Mouse (Mus musculus) cerebellum, postnatal 36 days (tissue): ENCODE measurements around the gene Sigirr.

Experiments
- DNase-seq, 2 experiments: peaks; one replicate each; pipeline ENCODE4 v3.0.0; 2021 to 2022; ENCODE audit warnings: mixed read lengths in 2 of 2

Sigirr gene

DNA sequence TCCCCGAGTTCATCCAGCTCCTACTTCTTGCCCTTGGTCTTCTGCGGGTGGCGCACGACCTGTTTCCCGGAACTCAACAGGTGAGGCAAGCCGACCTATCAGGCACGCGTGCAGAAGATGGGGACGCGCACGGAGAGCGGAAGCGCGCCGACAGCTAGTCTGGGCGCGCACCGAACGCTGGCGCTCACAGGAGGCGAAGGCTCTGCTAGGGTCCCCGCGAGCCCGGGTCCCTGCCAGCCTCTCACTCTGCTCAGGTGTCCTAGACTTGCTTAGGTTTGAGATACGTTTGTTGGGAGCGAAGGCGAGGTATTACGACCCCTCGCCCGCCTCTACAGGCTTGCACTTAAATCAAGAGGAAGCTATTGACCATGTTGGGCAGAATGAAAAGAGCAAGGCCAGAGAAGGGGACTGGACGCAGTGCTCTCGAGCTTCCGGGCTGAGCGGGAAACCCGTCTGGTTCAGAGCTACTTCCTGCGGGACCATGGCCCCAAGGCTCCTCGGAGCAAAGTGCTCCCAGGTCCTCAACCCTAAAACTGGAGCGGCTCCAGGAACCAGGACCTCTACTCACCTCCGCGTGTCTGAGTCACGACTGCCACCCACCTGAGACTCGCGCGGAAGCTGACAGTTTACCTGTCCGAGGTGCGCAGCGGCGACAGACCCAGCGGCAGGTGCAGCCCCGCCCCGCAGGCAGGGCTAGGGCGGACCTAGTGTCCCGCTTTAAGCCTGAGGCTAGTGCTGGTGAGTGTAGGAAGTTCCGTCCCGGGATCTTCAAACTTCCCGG, at the start of gene Sigirr:
Gene Sigirr, minus strand, starts transcription at position 662 of the 781 bp plus-strand sequence.
- DNase-seq, result peak; percentile 25 to 35

DNA sequence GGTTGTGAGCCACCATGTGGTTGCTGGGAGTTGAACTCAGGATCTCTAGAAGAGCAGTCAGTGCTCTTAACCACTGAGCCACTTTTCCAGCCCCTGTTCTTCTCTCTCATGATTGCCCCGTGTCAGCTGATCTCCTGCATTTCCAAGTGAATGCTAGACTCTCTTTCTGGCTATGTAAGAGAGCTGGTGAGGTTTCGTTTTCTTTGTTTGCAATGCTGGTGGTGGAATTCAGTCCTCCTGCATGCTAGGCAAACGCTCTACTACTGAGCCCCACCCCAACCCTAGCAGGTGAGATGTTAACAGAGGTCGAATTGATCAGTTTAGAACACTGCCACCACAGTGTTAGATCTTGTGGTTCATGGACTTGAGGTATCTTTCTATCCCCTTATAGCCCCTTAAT, 48.3 kb upstream of the Sigirr start:
- DNase-seq, result no peak

DNA sequence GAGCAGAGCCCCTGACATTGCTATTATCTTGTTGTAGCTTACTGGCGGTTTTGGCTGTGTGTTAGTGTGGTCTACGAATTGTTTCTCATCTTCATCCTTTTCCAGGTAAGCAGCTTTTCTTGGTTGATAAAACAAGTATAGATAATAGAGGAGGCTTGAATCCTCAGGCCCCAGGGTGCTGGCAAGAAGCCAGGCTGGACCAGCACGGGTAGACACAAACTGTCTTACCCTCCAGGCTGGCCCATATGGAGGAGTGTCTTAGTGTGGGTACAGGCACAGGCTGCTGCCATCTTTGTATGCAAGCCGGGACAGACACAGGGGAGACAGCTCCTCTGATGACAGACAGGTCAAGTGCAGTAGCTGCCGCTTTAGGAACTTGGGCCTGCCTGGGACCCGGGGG, 46.7 kb upstream of the Sigirr start:
- DNase-seq, result peak; percentile 47 to 60

DNA sequence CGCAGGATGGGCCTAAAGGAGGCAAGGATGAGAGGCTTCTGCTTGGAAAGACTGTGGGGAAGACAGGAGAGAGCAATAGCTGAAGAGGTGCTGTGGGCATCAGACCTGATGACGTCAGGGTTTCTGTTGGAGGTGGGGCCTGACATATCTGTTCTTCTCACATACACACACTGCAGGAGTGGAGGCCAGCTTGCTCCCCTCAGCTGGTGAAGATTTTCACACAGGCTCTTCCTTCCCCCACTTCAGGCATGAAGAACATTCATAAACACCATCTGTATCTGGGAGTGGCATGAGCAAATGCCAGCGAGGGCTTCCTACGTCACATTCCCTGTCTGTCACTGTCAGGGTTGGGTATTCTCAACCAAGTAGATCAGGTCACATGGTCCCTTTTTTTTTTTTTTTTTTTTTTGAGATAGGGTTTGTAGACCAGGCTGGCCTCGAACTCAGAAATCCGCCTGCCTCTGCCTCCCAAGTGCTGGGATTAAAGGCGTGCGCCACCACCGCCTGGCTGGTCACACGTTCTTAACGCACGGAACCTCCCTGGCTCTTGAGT, 45.7 kb upstream of the Sigirr start:
- DNase-seq, result no peak

DNA sequence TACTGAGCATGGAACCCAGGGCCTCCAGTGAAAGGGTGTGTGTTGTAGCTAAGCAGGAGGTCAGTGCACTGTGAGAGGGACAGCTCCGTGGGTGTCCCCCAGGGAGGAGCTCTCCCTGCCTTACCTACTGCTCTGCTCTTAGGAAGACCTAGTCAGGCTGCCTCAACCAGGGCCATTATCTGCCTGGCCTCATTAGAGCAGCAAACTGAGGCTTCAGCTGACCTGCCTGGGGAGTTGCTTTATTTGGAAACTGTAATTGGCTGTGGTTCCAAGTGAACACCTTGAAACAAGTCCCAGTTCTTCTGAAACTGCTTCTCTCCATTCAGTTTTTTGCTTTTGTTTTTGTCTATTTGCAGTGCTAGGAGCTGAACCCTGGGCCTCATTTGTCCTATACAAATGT, 45.0 kb upstream of the Sigirr start:
- DNase-seq, result peak; percentile 34 to 43

DNA sequence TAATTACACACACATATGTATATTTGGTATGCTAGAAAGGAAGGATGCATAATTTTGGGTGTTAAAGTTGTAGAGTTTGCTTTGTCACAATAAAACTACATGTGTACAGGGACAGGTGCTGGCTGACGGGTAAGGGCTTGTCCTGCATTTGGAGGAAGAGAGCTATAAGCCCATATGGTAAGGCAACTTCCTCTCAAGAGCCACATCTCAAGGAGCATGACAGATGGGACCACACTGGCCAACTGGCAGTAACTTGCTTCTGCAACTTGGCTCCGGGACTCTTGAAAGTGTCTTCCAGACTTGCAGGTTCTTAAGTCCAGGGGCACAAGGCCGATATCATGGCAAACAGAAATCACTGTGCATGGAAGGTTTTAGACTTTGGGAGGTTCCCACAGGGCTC, 44.3 kb upstream of the Sigirr start:
- no peak for DNase-seq

DNA sequence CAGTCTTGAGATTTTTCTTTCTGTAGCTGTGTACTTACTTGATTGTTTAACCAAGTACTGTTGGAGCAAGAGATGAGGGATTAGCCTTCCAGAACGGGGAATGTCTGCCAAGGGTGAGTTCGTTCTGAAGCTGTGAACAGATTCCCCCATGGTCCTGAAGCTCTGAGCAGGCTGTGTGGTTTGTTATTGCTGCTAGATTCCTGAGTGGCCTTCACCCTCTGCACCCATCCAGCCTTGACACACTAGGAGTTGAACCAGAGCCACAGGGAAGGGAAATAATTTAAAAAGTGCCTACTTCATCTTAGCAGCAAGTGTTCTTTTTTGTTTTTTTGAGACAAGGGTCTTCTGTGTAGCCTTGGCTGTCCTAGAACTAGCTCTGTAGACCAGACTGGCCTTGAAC, 43.5 kb upstream of the Sigirr start:
- DNase-seq, result no peak

DNA sequence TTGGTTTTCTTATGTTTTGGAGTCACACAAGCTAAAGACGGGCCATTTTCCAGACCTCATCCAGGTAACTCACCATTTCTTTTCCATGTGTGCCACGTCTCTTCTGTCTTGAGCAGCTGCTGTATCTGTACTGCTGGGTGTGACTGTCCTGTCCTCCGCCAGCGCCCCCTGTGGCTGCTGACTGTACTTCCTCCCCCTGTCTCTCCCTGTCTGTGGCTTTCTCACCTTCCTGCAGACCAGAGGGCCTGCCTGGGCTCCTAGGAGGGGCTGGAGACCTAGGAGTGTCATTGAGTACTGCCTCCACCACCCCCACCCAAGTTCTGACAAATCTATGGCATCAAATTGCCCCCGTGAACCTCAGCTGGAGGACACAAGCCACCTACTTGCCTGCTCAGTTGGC, 42.7 kb upstream of the Sigirr start:
- DNase-seq, result peak in 1 of 2 experiments; percentile 40

DNA sequence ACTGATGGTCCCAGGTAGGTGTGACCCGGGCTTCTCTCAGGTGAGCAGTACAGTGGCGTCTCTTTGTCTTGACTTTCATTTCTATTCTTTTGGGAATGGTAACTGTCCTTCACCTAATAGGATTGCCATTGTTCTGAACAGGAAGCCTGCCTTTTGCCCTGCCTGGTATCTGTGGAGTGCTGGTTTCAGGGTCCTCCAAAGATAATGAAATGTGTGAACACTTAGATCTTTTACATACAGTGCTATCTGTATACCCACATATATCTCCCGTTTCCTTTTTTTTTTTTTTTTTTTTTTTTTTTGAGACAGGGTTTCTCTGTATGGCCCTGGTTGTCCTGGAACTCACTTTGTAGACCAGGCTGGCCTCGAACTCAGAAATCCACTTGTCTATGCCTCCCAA, 41.0 kb upstream of the Sigirr start:
- no peak for DNase-seq

DNA sequence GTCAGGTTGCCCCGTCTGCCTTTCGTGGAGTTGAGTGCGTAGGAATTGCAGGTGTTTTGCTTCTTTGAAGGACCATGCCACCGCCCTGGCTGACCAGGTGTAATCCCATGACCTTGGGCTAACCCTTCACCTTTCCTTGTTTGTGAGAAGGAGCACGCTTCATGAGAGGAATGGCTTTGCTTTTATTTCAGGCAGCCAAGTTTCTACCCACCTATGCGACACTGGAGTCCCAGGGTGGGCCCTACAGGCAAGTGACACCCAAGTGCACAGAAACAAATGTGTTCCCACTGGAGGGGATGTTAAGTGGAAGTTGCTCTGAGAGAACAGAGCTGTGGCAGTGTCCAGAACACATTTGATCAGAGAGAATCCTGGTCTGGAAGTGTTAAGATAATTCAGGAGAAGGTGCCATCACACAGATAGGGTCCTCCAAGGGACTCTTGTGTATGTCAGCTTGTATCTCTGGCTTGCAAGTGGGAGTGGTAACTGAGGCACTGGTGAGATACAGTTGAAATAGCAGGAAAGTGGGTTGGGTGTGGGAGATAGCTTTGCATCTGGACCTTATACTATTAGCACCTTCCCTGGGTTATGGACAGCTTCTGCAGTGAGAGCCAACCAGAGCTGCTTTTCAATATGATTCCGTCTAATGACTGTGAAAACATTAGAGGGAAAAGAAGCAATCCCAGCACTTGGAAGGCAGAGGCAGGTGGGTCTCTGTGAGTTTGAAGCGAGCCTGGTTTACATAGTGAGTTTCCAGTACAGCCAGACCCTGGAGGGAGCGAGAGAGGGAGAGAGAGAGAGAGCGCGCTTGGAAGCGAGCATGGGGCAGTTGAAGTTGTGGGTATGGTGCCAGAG, 31.8 kb upstream of the Sigirr start:
- DNase-seq, result no peak

DNA sequence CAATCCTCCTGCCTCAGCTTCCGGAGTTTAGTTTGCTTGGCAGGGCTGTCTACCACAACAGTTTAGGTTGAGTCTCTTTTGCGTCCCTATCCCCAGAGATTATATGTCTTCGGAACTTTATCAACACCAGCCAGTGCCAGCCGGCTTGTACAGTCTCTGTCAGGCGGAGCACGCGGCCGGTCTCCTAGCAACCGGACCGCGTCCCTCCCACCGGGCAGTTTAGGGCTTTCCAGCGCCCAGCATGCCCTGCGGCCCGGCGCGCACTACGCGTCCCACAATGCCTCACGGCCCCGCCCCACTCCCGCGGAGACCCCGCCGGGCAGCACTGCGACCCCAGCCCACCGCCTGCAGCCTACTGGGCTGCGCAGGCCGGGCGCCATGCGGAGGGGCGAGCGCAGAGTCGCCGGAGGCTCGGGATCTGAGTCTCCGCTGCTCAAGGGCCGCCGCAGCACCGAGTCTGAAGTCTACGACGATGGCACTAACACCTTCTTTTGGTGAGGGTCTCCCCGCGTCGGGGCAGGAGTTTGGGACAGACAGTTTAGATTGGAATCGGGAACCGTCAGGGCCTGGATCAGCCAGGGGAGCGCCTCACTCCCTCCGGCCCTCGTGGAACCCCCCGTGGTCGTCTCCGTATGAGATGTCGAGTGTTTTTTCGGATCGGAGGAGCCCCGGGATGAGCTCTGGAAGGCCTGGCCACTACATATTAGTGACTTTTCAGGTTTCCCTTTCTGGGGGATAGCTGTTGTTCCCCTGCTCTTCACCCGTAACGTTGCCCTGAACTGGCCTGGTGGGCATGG, 30.9 kb upstream of the Sigirr start:
- peak; percentile 87 to 91 for DNase-seq

DNA sequence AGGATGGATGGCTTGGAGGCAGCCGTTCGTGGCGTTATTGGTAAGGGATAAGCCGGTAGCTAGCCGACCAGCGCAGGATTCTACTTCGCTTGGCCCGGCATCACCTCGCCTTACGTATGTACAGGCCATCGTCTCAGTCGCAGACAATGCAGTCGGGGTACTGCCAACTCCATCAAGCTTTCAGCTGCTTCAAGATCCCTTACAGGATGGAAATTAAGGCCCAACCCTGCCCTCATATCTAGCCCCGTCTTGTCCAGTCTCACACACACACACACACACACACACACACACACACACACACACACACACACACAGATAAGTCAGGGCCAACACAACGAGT, 23.1 kb upstream of the Sigirr start:
- no peak for DNase-seq

DNA sequence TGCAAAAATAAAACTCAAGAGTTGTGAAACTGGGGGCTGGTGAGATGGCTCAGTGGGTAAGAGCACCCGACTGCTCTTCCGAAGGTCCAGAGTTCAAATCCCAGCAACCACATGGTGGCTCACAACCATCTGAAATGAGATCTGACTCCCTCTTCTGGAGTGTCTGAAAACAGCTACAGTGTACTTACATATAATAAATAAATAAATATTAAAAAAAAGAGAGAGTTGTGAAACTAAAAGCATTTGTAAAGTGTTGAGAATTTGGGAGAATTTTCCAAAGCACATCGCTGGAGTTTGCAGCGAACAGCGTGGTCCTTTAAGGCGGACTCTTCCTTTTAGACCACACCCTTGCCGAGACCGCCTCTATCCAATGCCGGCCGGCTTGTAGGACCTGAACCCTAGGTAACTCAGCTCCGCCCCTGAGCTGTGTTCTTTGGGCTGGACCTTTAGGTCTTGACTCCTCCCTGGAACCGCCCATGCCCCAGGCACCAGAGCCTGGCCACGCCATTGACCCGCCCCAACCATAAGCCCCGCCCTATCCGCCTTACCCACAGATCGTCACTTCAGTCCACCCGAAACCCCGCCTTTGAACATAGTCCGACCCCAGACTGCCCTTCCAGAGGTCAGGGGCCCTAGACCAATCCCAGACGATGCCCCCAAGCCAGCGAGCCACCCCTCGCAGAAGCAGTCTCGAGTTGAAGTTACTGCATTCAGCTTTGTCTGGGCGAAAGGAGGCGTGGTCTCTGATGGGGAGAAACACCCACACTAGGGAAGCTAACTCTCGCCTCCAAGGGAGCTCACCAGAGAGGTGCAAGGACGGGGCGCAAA, 22.5 kb upstream of the Sigirr start:
- DNase-seq, result peak; percentile 84 to 90

DNA sequence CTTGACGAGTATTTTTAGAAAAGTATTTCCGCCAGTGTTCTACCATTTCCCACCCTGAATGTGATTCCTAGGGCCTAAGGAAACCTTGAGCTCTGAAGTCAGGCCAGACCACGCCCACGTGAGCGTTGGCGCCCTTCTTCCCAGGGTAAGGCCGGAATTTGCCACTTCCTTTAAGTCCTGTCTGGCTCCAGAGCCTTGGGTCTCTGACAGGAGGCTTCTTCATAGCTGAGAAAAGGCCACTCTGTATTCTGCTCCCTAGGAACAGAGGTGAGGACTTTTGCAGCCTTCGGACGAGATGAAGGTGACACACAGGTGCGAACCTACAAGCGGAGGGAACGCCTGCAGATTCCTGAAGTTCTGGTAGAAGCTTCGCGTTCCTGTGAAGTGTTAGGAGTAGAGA, 21.9 kb upstream of the Sigirr start, which contains the start of gene Ptdss2:
Gene Ptdss2, plus strand, starts transcription at position 138 of the 400 bp plus-strand sequence.
- DNase-seq, result no peak

DNA sequence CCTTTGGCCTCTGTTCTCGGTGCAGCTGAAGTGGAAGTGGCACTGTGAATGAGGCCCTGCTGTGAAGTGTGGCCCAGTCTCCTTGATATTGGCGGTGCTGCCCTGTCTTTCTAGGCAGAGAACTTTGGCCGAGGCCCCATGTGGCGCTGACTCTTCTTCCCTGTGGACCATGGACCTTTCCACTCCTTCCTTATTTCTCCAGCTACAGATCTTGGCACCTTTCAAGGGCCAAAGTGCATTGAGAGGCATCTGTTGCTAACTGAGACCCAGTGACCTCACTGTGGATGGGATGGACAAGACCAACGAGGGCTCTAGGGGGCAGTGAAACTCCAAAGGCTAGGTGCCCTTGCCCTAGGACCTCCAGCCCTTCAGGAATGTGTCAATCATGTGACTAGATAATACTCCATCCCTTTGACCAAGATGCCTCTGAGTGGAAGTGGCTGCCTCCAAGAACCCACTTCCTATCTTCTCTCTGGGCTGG, 20.7 kb upstream of the Sigirr start:
- DNase-seq, result no peak

DNA sequence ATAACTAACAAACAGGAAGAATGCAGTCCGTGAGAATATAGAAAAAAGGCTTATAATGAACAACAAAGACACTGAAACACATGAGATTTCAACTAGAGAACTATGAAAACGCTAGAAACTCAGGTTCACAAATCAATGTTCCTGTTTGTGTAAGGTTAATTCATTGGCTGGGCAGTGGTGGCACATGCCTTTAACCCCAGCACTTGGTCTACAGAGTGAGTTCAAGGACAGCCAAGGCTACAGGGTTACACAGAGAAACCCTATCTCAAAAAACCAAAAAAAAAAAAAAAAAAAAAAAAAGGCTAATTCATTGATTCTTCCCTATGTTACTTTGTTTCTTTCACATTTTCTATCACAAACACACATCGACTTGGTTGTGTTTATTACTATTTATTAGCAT, 20.2 kb upstream of the Sigirr start:
- DNase-seq, result no peak

DNA sequence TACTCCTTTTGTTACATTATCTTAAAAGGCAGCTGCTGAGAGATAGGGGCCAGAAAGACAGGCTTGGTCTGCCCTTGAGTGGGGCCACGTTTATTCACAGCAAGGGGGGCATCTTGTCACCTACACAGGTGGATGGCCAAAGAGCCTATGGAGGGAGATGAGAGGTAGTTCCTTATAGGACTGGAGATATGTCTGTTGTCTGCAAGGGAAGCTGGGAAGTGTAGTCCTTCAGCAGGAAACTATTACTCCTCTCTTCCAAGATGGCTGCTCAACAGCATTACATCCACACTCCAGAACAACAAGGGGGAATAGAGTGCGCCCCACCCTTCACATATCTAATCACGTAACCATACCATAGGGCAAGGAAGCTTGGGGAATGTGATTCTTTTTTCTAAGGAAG, 19.1 kb upstream of the Sigirr start:
- DNase-seq, result no peak

DNA sequence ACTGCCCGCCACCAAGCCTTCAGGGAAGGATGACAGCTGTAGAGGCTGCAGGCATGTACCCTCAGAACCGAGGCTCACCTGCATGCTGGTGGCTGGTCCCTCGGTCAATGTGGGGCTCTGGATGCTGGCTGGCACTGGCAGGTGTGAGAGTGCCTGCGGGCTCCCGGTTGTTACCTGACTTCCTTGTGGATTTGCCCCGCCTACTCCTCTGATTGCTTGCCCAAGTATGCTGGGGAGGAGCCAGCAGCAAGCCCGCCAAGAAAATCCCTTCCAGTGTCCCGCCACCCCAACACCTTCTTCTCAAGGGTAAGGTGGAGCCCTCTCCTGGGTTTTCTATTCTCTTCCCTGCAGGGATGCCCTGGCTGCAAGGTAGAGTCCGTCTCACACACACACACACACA, 17.3 kb upstream of the Sigirr start, which contains the start of gene Ano9:
Gene Ano9, minus strand, starts transcription at position 171 of the 400 bp plus-strand sequence.
- DNase-seq, result no peak

DNA sequence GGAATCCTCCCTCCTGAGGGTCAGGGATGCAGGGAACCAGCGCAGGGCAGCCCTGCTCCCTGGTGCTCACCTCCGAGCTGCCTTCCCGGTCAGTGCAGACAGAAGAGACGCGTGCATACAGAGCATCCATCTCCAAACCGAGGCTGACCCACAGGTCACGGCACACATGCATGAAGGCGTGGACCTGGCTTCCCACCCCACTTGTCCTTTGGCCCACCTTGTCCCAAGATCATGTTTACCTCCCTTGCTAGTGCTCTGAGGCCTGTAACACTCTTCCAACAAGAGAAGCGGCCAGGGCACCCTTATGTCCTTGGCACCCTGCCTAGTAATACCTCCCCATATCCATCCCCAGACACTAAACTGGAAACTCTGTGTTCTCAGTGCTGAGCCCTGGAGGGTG, 15.5 kb upstream of the Sigirr start:
- DNase-seq, result no peak

DNA sequence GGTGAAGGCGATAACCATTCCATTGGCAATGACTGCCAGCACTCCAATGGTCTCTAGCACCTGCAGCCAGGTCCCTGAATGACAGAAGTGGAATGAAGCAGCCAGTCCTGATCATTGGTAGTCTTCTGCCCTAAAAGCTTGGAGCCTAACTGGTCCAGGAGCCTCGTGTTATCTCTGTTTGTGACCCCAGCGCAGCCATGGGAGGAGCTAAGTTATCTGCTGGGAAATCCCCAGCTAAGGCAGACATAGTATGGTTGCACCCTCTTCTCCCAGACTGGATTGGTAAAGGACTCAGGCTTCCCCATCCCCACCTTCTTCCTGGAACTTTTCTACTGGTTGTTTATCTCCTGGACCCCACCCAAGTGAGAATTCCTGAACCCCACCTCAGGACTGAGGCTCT, 2.8 kb upstream of the Sigirr start:
- no peak for DNase-seq

DNA sequence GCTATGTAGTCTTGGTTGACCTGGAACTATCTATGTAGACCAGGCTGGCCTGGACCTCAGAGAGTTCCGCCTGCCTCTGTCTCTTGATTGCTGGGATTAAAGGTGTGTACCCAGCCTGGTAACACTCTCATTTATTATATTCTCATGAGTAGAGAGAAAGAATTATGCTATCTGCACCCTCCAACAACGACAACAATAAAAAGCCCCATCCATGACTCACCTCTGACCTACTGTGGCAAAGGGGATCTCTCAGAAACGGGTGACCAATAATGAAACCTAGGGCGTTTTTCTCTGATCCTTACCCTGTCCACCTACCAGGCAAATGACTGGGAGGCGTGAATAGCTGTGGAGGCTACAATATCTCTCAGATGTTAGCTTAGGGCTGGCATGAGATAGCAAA, 3.2 kb downstream of the Sigirr start:
- no peak for DNase-seq

DNA sequence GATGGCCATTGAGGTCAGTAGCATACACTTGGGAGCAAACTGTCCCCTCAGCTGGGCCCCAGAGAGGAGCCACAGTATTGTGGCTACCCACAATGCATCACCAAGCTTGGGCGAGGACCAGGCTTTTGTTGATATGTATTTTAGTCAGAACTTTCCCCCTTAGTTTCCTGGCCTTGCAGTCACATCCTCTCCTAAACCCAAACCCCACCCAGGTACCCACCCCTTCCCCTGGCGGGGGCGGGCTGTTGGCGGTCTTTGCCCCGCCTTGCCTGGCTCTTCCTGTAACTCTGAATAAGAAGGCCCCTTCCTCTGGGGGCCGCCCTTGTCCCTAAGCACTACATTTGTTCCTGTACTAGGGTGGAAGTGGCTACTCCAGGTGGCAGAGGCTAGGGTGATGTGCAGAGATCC, 3.7 kb downstream of the Sigirr start:
- DNase-seq, result no peak
